Mouse (Mus musculus) layer of hippocampus, adult 8-10 months (tissue): Measurements from ENCODE around the gene Rcn1. TPM values are rescaled to one million over a fixed set of nuclear protein-coding genes. Genes with fewer than 3 reads are reported as not detected.

ENCODE experiments used
- DNase-seq, 2 experiments: peaks; one replicate each; pipeline ENCODE4 v3.0.0; 2022; ENCODE audit warnings: low spot score in 2 of 2
- total RNA-seq, 4 experiments: library from RNA; stranded (reverse); gene quantifications; 2 replicates each; pipeline ENCODE4 v1.2.4; 2022

Rcn1 gene
- total RNA-seq, 4 experiments from 2014 or later, result 17.5 to 21.8 (median 20.0) TPM

DNA sequence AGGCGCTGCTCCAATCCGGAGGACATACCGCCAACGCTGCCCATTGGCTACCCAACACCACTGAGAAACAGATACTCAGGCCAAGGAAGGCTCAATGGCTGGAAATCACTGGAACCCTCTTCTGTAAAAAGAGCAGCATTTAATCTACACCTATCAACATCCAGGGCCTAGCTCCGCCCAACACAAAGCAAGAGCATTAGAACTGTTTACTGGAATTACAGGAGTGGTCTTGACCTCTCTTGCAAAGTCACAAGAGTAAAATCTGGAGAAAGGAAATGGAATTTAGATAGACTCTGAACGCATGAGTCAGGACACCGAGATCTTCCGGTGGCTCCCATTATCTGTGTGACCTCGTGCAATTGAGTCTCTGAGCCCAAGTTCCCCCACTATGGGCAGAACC, 3.1 kb downstream of the Rcn1 start:
- DNase-seq, result no peak

DNA sequence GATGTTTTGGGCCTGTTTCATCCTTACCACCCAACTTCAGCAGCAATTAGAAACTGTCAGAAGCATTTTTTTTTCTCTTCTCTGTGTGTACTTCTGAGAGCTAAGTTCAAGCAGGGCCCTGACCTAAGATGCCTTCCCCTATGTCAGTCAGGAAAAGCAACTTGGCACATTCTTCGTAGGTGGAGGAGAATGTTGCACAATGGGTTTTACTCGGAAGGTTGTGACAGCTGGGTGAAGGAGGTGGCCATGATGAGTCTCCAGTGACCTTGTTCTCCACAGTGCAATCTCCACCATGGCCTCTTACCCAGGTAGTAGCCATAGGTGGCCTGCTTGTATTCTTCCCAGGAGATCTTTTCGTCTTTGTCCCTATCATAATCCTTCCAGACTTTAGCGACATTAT, 4.7 kb downstream of the Rcn1 start:
- DNase-seq, result no peak

DNA sequence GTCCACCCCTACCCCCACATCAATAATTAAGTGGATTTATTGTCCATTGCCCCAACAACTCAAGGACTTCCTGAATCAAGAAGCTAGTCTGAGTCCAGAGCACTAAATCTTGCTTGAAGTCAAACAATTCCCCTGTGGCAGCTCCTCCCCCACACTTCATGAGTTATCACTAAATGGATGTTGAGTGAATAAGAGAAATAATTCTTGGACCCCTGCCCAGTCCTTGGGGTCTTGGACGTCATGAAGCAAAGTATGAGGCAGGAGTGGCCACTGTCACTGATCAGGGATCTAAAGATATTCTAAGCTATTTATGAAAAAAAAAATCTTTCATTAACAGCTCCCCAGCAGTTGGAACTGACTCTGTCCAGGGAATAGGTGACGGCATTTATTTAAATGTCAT, 6.6 kb downstream of the Rcn1 start:
- DNase-seq, result no peak

DNA sequence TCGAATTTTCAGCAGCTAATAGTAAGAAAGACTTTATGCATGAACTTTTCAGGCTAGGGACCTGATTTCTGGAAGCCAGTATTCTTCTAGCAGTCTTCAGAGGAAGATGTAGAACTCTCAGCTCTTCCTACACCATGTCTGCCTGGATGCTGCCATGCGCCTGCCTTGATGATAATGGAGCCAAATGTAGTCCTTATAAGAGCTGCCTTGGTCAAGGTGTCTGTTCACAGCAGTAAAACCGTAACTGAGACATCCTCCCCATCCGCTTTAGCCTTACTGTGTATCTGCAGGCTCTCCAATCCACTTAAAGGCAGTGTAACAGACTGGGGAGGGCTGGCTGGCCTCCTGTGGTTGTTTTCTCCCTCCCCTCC, 7.7 kb downstream of the Rcn1 start:
- DNase-seq, result no peak

DNA sequence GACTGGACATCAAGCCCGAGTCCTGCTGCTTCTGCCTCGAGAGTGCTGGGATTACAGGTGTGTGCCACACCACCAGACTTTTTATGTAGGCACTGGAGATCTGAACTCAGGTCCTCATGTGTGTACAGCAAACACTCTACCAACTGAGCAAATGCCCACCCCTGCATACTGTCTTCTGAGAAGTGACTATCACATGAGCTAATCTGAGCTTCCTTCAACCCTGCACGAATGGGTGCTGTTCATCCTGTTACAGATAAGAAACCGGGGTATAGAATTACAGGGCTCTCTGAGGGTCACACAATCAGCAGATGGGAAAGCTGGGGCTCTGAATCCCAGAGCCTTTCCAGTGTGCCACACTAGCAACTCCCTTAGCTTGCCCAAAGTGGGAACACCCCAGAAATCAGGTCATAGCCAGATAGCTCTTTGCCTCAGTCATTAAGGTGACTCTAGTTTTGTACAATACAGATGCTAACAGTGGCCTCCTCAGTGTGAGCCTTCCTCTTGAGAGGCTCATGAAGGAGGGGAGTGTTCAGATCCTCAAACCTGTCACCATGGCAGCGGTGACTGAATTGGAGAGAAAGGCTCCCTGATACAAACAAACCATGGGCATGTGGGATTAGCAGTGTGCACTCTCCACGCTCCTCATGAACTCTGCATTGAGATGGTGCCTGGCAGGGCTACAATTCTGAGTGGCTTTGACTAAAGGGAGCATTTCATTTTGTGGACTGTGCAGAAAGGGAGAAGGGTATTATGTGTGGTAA, 8.3 kb downstream of the Rcn1 start:
- no peak for DNase-seq

DNA sequence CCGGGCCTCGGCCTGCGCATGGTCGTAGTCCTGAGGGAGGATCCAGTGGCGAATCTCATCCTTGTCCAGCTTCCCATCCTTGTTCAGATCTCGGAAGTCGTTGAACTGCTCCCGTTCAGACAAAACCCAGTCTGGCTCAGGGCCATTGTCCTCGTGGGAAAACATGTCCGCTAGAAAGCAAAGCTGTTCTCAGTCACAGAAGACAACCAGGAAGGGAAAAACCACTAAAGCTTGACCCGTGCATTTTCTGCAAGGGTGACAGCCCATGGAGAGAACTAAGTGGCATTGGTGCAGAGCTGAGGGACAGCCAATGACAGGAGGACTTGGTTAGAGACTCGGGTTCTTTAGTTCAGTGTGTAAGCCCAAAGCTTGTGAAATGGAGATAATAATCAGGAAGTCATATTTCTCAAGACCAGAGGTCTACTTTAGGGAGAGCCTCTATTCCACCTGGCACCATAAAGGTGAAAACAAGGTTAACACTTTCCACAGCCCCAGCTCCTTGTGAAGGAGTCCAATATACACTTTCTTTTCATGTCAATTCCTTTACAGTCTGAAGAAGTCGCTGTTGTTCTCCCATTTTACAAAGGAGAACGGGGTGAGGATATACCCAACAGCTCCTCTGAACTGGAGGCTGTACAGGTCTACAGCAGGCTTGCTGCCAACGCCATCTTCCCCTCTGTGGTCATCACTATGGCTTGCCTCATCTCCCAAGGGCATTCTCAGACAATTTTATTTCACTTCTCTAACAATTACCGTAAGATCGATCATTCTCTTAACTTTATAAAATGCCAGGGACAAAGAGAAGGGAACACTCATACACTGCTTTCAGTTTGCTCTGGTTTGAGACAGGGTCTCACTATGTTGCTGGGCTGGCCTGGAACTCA, 9.9 kb downstream of the Rcn1 start:
- no peak for DNase-seq

DNA sequence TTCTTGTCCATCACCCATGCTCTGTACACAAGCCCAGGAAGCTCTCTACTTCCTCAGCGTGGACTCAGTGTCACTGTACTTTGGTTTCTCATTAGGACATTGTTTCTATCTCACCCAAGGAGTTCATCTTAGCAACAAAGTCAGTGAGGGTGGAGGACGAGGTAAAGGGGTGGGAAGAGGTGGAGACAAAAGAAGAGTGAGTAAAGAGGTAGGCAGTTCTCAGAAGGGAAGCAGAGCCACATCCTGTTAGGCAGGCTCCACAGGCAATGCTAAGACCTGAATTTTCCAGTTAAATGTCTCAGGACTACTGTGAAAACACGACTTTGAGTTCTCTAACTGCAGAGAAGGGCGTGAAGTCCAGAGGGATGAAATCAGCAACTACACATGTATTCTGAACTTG, 12.7 kb downstream of the Rcn1 start:
- DNase-seq, result no peak

DNA sequence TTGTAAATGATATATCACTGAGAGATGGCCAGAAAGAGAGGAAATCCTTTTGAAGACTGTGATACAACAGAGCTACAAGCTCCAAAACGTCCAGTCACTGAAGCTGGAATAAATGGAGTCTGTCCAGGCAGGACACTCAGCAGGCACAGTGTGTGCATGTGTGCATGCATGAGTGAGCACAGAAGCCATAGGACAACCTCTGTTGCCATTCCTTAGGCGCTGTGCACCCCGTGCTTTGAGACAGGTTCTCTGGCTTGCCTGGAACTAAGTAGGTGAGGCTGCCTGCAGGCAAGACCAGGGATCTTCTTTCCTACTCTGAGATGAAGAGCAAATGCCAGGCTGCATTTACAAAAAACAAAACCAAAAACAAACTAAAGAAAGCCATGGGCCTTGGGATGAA, 14.1 kb downstream of the Rcn1 start:
- DNase-seq, result no peak

DNA sequence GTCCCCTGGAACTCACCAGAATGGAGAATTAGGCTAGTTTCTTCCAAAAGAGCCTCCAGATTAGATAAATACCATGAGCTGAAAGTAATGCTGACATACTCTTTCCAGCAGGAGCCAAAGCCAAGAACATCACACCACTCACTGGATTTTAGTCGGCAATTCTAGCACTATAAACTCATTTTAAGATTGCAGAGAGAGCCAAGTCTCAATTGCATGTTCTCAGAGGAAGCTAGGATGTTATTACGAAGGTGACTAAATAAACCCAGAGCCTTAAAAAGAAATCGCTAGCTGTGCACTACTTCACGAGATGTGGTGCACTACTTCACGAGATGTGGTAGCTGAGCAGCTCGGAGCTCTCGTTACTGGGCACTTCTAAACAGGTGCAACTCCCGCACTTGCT, 16.1 kb downstream of the Rcn1 start:
- DNase-seq, result no peak

DNA sequence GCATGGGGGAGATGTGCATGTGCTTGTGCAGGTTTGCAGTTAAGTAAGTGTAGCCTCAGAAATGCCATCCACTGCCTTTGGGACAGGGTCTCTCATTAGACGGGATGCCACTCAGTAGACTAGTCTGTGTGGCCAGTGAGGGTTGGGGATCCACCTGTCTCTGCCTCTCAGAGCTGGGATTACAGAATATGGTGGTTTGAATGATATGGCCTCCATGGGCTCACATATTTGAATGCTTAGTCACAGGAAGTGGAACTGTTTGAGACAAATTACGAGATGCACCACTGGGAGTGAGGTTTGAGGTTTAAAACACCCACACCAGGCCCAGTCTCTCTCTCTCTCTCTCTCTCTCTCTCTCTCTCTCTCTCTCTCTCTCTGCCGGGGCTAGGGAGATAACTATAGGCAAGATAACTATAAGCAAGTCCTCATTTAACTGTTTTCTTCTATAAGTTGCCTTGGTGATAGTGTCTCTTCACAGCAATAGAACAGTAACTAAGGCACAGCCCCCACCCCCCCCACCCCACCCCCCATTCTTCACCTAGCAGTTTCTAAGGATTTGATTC, 18.3 kb downstream of the Rcn1 start:
- no peak for DNase-seq

DNA sequence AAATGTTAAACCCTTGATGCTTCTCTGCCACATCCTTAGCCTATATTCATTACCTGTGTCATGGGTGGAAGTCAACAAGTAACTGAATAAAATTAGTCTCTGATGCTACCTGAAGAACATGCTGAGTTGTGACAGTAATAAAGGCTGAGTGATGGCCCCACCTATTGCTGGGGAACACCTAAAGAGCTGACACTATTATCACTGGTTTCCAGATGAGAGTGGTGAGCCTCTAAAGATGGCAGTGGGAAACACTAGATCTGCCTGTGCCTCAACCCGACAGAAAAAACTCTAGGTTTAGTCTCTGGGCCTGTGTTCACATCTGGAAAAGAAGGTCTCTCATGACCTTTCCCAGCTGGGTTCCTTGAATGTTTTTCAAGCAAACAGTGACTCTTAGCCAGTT, 19.4 kb downstream of the Rcn1 start:
- no peak for DNase-seq

DNA sequence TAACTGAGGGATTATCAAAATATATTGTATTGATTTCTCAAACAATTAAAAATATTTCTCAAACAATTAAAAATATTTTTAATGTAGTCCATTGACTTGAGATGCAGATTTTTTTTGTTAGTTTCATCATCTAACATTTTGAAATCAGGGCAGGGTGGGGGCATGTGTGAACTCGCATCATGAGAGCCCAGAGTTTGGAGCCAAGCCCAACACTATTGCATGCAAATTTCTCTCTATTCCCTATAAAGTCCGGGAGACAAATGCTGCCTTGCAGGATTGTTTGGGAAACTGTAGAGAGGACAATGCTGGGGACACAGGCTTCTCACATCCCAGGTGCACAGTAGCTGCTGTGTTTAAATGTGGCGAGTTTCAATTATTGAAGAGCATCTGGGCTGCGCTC, 23.4 kb downstream of the Rcn1 start:
- no peak for DNase-seq

DNA sequence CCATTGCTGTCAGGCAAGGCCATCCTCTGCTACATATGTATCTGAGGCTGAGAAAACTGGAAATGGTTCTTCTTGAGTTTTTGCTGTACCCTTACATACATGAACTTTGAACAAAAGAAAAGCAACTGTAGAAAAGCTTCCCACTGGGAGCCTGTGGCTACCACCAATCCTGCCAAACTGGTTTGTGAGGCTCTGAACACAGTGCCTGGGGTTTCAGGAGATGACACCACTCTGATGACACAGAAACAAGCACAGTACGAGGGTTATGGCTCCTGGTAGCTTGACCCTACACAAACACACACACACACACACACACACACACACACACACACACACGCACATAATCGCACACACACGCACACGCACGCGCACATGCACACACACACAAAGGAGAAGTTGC, 23.9 kb downstream of the Rcn1 start:
- DNase-seq, result no peak

DNA sequence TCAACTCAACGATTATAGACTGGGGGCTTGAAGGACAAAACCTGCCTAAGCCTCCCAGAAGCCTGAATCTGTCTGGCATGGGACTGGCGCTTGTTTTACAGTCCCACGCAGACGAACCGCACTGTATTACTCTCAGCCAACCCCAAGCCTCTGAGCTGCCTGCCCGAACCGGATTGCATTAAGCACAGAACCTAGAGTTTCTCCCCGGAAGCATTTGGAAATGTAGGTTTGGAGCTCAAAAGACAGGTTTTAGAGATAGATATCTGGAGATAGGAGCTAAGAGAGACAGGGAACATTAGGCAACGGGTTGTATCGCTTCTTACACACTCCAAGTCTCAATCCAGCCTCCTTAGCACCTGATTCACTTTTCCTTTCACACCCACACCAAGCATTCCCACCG, 25.5 kb downstream of the Rcn1 start:
- no peak for DNase-seq

DNA sequence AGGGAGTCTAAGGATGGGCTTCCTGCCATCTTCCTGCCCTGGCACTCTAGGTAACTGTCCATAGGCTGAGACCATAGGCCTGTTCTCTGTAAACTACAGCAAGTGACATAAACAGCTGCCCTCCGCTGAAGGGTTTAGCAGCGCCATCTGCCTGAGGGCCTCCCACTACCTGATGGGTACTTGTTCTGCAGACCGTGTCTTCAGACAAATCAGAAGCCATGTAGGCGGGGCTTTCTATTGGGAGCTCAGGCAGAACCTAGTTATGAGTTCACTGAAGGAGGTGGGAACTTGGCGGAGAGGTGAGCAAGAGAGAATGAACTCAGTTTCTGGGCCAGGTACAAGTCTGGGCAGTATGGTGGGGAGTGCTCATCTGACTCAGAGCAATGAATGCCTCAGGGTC, 26.4 kb downstream of the Rcn1 start:
- DNase-seq, result no peak

DNA sequence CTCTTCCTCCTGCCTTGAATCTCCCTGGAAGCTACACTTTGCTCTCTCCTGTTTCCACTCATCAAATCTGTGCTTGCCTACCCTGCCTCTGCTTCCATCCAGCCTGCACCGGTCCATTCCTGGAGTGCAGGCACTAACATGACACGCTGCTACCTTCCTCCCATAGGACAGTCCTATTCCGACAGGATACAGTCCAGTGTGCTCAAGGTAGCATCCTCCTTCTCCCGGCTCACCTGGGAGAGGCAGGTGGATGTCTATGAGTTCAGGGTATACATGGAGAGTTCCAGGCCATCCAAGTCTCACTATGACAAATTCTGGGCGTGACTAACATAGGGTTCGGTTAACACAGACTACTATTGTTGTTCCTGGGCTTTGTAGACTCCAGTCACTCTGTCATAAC, 27.0 kb downstream of the Rcn1 start:
- no peak for DNase-seq

DNA sequence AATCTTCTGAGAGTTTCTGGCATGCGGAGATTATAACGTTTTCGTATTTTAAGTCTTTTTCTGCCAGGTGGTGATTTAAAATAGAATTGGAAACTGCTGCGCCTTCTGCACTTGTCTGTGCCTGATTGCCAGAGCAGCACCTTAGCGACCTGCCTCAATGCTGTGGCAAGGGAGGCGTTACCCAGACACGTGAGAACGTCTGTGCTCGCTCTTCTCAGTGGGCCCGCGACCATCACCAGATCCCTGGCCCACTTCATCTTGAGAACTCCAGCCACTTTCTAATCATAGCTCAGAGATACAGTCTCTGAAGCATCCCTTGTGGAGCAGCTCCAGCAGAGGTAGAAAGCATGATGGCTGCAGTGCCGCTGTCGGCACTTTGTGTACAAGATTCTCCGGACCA, 28.4 kb downstream of the Rcn1 start:
- DNase-seq, result no peak

DNA sequence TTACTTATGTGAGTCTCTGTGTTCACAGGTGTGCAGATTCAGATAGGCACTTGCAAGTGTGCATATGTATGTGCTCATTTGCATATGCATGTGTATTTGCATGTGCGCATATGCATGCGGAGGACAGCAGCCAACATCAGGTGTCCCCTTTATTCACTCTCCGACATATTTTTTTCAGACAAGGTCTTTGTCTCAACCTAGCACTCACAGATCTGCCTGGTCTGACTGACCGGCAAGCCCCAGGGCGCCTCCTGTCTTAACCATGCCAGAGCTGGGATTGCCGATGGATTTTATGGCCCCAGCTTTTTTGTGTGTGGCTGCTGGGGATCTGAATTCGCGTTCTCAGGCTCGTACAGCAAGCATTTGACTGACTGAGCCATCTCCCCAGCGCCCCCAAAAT, 28.9 kb downstream of the Rcn1 start:
- no peak for DNase-seq

DNA sequence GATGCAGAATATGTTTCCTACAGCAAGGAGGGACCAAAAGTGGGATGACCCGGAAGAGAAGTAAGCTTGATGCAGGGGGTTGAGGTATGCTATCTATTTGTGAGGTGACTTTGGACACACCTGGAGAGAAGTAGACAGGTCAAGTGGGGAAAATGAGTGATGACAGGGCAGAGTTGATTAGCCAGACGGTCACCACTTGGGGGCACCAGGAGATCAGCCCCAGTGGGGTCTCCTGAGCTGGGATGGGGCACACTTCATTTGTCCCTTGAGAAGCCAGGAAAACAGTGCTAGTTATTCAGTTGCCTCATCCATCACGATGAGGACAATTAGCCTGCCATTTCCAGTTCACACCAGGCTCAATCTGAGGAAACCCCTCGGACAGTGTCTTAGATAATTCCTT, 31.5 kb downstream of the Rcn1 start:
- DNase-seq, result no peak

DNA sequence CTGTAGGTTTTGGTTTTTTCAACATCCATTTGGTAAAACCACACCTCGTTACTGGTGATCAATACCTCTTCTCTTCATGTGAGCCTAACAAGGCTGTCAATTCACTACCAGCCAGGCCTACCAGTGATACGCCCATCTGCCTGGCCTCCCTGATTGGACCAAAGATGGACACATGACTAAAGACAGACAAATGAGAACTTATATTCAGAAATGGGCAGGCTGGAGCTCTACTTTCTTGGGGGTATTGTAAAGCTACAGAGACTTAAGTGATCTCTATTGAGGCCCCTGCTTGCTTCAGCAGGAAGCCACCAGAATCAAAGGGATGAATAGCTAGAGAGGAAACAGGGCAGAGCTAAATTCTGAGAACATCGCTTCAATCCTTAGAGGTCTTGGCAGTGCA, 41.1 kb downstream of the Rcn1 start:
- no peak for DNase-seq

DNA sequence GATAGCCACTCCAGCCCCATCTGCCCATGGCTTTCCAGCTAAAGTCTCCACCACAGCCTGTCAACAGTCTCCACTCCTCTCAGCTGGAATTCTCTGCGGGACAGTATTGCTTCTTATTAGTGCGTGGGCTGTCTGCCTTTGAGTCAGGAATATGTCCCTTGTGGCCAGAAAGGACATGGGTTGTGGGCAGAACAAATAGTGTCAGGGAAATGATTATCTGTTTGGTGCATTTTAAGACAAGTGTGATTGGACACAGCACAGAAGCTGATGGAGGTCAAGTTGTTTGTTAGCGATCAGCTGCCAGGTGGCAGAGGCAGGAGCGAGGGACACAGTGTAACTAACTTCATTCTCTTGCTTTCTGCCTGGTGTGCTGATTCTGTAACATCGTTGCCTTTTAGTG, 42.3 kb downstream of the Rcn1 start:
- no peak for DNase-seq

DNA sequence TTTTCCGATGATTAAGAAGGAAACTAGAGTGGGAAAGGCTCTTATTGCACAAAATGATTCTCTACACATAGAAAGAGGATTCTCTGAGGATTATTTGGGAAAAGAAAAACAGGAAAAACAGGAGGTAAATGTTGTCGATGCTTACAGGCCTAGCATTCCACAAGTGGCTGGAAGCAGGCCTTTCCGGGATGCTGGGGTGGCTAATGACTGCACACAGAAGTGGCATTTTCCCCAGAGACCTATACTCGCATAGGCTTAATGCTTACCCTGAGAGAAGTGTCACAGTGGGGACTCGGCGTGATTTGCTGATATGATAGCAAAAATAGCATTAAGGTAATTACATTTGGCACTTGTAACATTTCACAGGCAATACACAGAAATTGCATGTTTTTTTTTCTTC, 50.2 kb downstream of the Rcn1 start:
- DNase-seq, result no peak

DNA sequence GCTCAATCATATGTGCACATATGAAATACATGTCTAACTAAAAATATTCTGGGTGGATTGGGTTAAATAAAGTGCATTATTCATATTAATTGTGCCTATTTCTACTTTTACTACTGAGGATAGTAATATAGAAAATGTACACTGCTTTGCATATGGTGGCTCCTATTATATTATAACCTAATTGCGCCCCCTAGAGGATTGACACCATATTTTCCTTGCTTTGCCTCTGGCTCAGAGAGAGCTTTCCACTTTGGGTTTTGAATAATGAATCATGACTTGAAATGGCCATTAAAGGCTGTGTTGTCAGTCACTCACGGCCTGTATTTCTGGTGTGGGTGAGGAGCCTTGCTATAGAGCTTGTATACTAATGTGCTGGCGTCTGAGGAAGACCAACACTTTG, 59.1 kb downstream of the Rcn1 start:
- no peak for DNase-seq
